Mouse (Mus musculus): Measurements from ENCODE around the gene Cspg4.

DNA sequence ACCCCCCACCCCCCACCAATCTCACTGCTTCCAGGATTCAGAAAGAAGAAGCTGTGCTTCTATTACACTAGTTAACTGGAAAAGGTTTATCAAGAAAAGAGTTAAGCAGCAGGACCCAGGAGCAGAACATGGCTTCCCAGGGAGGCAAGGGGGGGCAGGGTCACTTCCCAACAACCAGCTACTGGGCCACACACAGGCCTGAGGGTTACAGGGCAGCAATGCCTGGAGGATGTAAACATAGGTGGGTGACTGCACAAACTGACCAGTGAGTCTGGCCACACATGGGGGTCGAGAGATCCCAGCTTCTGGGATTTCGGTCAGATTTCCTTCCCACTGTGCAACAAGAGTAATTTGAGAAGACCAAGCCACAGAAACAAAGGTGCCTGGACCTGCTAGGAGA, 52.3 kb downstream of the Cspg4 start:
- TF ChIP-seq CTCF (IDR thresholded peaks at IDR 0.05; ENCODE audit: low read depth), result no peak
- no peak for TF ChIP-seq EP300 (IDR thresholded peaks at IDR 0.05; ENCODE audit: low read depth)
